Mouse (Mus musculus): ENCODE data around the gene Atp10a. TPM values are rescaled to one million over a fixed set of nuclear protein-coding genes. Genes with fewer than 3 reads are reported as not detected.

The Atp10a gene
- polyA plus RNA-seq, 1 experiment from 2014 or later = 2.7 TPM

GRCm38 (mm10) chr7:58740196-58740595, 84.2 kb downstream of the Atp10a start:
- H3K9me3 ChIP-seq (ENCODE audit: control insufficient read depth, low read length) = no peaks in the 10 kb centered on the region
- H3K4me3 ChIP-seq (ENCODE audit: low read depth, low read length) = no peak overlapping the region
- ATAC-seq (replicated peaks; ENCODE audit: low FRiP score) (no peak), DNase-seq (ENCODE audit: low spot score) (no peak)
- no peaks in the 10 kb centered on the region for H3K4me1 ChIP-seq (replicated peaks; ENCODE audit: control insufficient read depth, insufficient read depth, low read length)
- 94% methylated on average over 13 of the region's 13 CpGs for WGBS
- no peaks in the 10 kb centered on the region for H3K27me3 ChIP-seq (ENCODE audit: control insufficient read depth, insufficient read depth, low read length)
- H3K36me3 ChIP-seq (ENCODE audit: control insufficient read depth, insufficient read depth, low read length) = no peaks in the 10 kb centered on the region
- no peak overlapping the region for H3K9ac ChIP-seq (ENCODE audit: low read length)
- H3K27ac ChIP-seq (ENCODE audit: low read depth, low read length) = no peak overlapping the region
- H3K4me2 ChIP-seq (ENCODE audit: low read depth, low read length, severe bottlenecking) = no peak overlapping the region

- H3K9ac ChIP-seq (ENCODE audit: low read length) = no peak overlapping the region
- H3K36me3 ChIP-seq (ENCODE audit: control insufficient read depth, insufficient read depth, low read length) = no peaks in the 10 kb centered on the region
- no peaks in the 10 kb centered on the region for H3K9me3 ChIP-seq (ENCODE audit: control insufficient read depth, low read length)
- DNase-seq (ENCODE audit: low spot score) (no peak), ATAC-seq (replicated peaks; ENCODE audit: low FRiP score) (no peak)
- no peaks in the 10 kb centered on the region for H3K27me3 ChIP-seq (ENCODE audit: control insufficient read depth, insufficient read depth, low read length)
- no peak overlapping the region for H3K4me2 ChIP-seq (ENCODE audit: low read depth, low read length, severe bottlenecking)
- 91% methylated on average over 4 of the region's 4 CpGs for WGBS
- no peak overlapping the region for H3K4me3 ChIP-seq (ENCODE audit: low read depth, low read length)
- H3K4me1 ChIP-seq (replicated peaks; ENCODE audit: control insufficient read depth, insufficient read depth, low read length) = no peaks in the 10 kb centered on the region
- no peak overlapping the region for H3K27ac ChIP-seq (ENCODE audit: low read depth, low read length)
These were observed 84.9 kb downstream of the Atp10a start for GRCm38 (mm10) chr7:58740842-58741241.

GRCm38 (mm10) chr7:58742009-58742408, 86.0 kb downstream of the Atp10a start:
- Histone ChIP-seq H3K4me2 (ENCODE audit: low read depth, low read length, severe bottlenecking) (no peak overlapping the region), H3K27ac (ENCODE audit: low read depth, low read length) (no peak overlapping the region), H3K27me3 (ENCODE audit: control insufficient read depth, insufficient read depth, low read length) (no peaks in the 10 kb centered on the region), H3K36me3 (ENCODE audit: control insufficient read depth, insufficient read depth, low read length) (no peaks in the 10 kb centered on the region), H3K4me3 (ENCODE audit: low read depth, low read length) (no peak overlapping the region), H3K9me3 (ENCODE audit: control insufficient read depth, low read length) (no peaks in the 10 kb centered on the region), H3K9ac (ENCODE audit: low read length) (no peak overlapping the region), H3K4me1 (replicated peaks; ENCODE audit: control insufficient read depth, insufficient read depth, low read length) (no peaks in the 10 kb centered on the region)
- ATAC-seq (replicated peaks; ENCODE audit: low FRiP score) (no peak), DNase-seq (ENCODE audit: low spot score) (no peak)
- WGBS = 72% methylated on average over 4 of the region's 4 CpGs

GRCm38 (mm10) chr7:58742648-58743047, 86.7 kb downstream of the Atp10a start:
- 87% methylated on average over 1 of the region's 1 CpGs for WGBS
- Histone ChIP-seq H3K27ac (ENCODE audit: low read depth, low read length) (no peak overlapping the region), H3K27me3 (ENCODE audit: control insufficient read depth, insufficient read depth, low read length) (no peaks in the 10 kb centered on the region), H3K4me2 (ENCODE audit: low read depth, low read length, severe bottlenecking) (no peak overlapping the region), H3K4me1 (replicated peaks; ENCODE audit: control insufficient read depth, insufficient read depth, low read length) (no peaks in the 10 kb centered on the region), H3K9me3 (ENCODE audit: control insufficient read depth, low read length) (no peaks in the 10 kb centered on the region), H3K36me3 (ENCODE audit: control insufficient read depth, insufficient read depth, low read length) (no peaks in the 10 kb centered on the region), H3K9ac (ENCODE audit: low read length) (no peak overlapping the region), H3K4me3 (ENCODE audit: low read depth, low read length) (no peak overlapping the region)
- no peak for ATAC-seq (replicated peaks; ENCODE audit: low FRiP score)
- DNase-seq (ENCODE audit: low spot score) = no peak

GRCm38 (mm10) chr7:58743362-58744320, 87.7 kb downstream of the Atp10a start:
- Histone ChIP-seq H3K27me3 (ENCODE audit: control insufficient read depth, insufficient read depth, low read length) (no peaks in the 10 kb centered on the region), H3K9ac (ENCODE audit: low read length) (no peak overlapping the region), H3K27ac (ENCODE audit: low read depth, low read length) (no peak overlapping the region), H3K4me2 (ENCODE audit: low read depth, low read length, severe bottlenecking) (no peak overlapping the region), H3K9me3 (ENCODE audit: control insufficient read depth, low read length) (no peaks in the 10 kb centered on the region), H3K4me3 (ENCODE audit: low read depth, low read length) (no peak overlapping the region), H3K36me3 (ENCODE audit: control insufficient read depth, insufficient read depth, low read length) (no peaks in the 10 kb centered on the region), H3K4me1 (replicated peaks; ENCODE audit: control insufficient read depth, insufficient read depth, low read length) (no peaks in the 10 kb centered on the region)
- DNase-seq (ENCODE audit: low spot score) (no peak), ATAC-seq (replicated peaks; ENCODE audit: low FRiP score) (no peak)
- WGBS = 79% methylated on average over 4 of the region's 4 CpGs

- Histone ChIP-seq H3K9me3 (ENCODE audit: control insufficient read depth, low read length) (no peaks in the 10 kb centered on the region), H3K4me1 (replicated peaks; ENCODE audit: control insufficient read depth, insufficient read depth, low read length) (no peaks in the 10 kb centered on the region), H3K27ac (ENCODE audit: low read depth, low read length) (no peak overlapping the region), H3K27me3 (ENCODE audit: control insufficient read depth, insufficient read depth, low read length) (no peaks in the 10 kb centered on the region), H3K9ac (ENCODE audit: low read length) (no peak overlapping the region), H3K4me3 (ENCODE audit: low read depth, low read length) (no peak overlapping the region), H3K4me2 (ENCODE audit: low read depth, low read length, severe bottlenecking) (no peak overlapping the region), H3K36me3 (ENCODE audit: control insufficient read depth, insufficient read depth, low read length) (no peaks in the 10 kb centered on the region)
- no peak for ATAC-seq (replicated peaks; ENCODE audit: low FRiP score)
- DNase-seq (ENCODE audit: low spot score) = no peak
- 85% methylated on average over 5 of the region's 5 CpGs for WGBS
These were observed 90.9 kb downstream of the Atp10a start for GRCm38 (mm10) chr7:58746817-58747216.

GRCm38 (mm10) chr7:58749904-58750612, 94.1 kb downstream of the Atp10a start:
- Histone ChIP-seq H3K4me3 (ENCODE audit: low read depth, low read length) (no peak overlapping the region), H3K4me1 (replicated peaks; ENCODE audit: control insufficient read depth, insufficient read depth, low read length) (no peaks in the 10 kb centered on the region), H3K4me2 (ENCODE audit: low read depth, low read length, severe bottlenecking) (no peak overlapping the region), H3K27ac (ENCODE audit: low read depth, low read length) (no peak overlapping the region), H3K36me3 (ENCODE audit: control insufficient read depth, insufficient read depth, low read length) (no peaks in the 10 kb centered on the region), H3K9me3 (ENCODE audit: control insufficient read depth, low read length) (no peaks in the 10 kb centered on the region), H3K27me3 (ENCODE audit: control insufficient read depth, insufficient read depth, low read length) (no peaks in the 10 kb centered on the region), H3K9ac (ENCODE audit: low read length) (no peak overlapping the region)
- 93% methylated on average over 6 of the region's 6 CpGs for WGBS
- no peak for DNase-seq (ENCODE audit: low spot score)
- ATAC-seq (replicated peaks; ENCODE audit: low FRiP score) = no peak

- no peaks in the 10 kb centered on the region for H3K9me3 ChIP-seq (ENCODE audit: control insufficient read depth, low read length)
- H3K4me3 ChIP-seq (ENCODE audit: low read depth, low read length) = no peak overlapping the region
- H3K36me3 ChIP-seq (ENCODE audit: control insufficient read depth, insufficient read depth, low read length) = no peaks in the 10 kb centered on the region
- H3K27ac ChIP-seq (ENCODE audit: low read depth, low read length) = no peak overlapping the region
- no peaks in the 10 kb centered on the region for H3K4me1 ChIP-seq (replicated peaks; ENCODE audit: control insufficient read depth, insufficient read depth, low read length)
- no peak for ATAC-seq (replicated peaks; ENCODE audit: low FRiP score)
- 92% methylated on average over 5 of the region's 5 CpGs for WGBS
- DNase-seq (ENCODE audit: low spot score) = no peak
- no peak overlapping the region for H3K4me2 ChIP-seq (ENCODE audit: low read depth, low read length, severe bottlenecking)
- H3K27me3 ChIP-seq (ENCODE audit: control insufficient read depth, insufficient read depth, low read length) = no peaks in the 10 kb centered on the region
- H3K9ac ChIP-seq (ENCODE audit: low read length) = no peak overlapping the region
These were observed 96.1 kb downstream of the Atp10a start for GRCm38 (mm10) chr7:58752041-58752440.

All from forebrain, embryonic 11.5 days (tissue).